Mouse (Mus musculus): ENCODE measurements around the gene Olfr55.
"Not testable (repeated sequence)": the region's sequence is repeated elsewhere in the genome, so short reads cannot be mapped to it uniquely, and the experiment has no call there.

Olfr55 gene

GRCm38 (mm10) chr17:33168147-33168546, at the start of gene Olfr55:
Olfr55 (plus strand) TSS chr17:33168447.
- not testable (repeated sequence) for DNase-seq (ENCODE audit: low read depth, low spot score)

GRCm38 (mm10) chr17:33124546-33124945, 43.7 kb upstream of the Olfr55 start:
- no peak for DNase-seq (ENCODE audit: low read depth, low spot score)

- DNase-seq (ENCODE audit: low read depth, low spot score): no peak
These were observed 42.0 kb upstream of the Olfr55 start for GRCm38 (mm10) chr17:33126257-33126656.

- no peak for DNase-seq (ENCODE audit: low read depth, low spot score)
These were observed 28.9 kb upstream of the Olfr55 start, which contains the start of gene Morc2b for GRCm38 (mm10) chr17:33139261-33139820. Morc2b (minus strand) TSS chr17:33139683.

- DNase-seq (ENCODE audit: low read depth, low spot score): not testable (repeated sequence)
These were observed 22.8 kb downstream of the Olfr55 start, which contains the start of gene Olfr239 for GRCm38 (mm10) chr17:33191002-33191401. Olfr239 (plus strand) TSS chr17:33191302.

- DNase-seq (ENCODE audit: low read depth, low spot score): no peak
These were observed 53.3 kb downstream of the Olfr55 start, which contains the start of gene Olfr1564 for GRCm38 (mm10) chr17:33221590-33221989. Olfr1564 (minus strand) TSS chr17:33221690.
